Mouse (Mus musculus): ENCODE results near the gene Cntrob. TPM values are rescaled to one million over a fixed set of nuclear protein-coding genes. Genes with fewer than 3 reads are reported as not detected.
A peak's percentile ranks its signal among the peaks of the same experiment; 100 is the strongest.

Gene Cntrob
- polyA plus RNA-seq, 1 experiment from 2014 or later = 5.6 TPM

DNA sequence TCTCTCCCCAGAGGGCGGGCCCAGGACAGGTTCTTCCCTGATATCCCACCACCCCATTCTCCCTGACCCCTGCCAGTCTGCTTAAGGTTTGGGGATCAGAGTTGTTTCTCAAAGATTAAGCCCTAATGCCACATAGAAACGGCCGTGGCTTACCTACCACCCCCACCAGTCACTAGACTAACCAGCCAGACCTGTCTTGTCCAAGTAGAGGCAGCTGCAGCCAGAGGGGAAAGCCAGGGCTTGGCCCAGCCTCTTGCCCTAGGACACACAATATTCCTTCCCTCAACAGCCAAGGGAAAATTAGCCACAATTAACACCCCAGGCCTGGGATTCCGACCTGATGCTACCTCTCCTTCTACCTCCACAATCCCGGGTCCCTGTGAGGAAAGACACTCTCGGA lies 42.1 kb upstream of the Cntrob start:
- 41% methylated on average over 6 of the region's 6 CpGs for WGBS (ENCODE audit: insufficient replicate concordance)
- Histone ChIP-seq H3K4me2 (ENCODE audit: low read depth, low read length) (peak overlapping the region; percentile 87), H3K9me3 (ENCODE audit: low read length) (no peaks in the 10 kb centered on the region), H3K27ac (ENCODE audit: low read depth) (peak overlapping the region; percentile 86), H3K9ac (replicated peaks) (0 out of 2 replicates have a peak overlapping the region, but pooled peaks have one; percentile 21), H3K4me1 (ENCODE audit: insufficient read depth) (peaks cover 40% of the 10 kb centered on the region), H3K36me3 (replicated peaks; ENCODE audit: insufficient read depth, low read length) (peaks cover 11% of the 10 kb centered on the region; the same call in 1 of the 2 replicates), H3K27me3 (ENCODE audit: insufficient read depth, low read length) (peaks cover 20% of the 10 kb centered on the region), H3K4me3 (ENCODE audit: low read depth, low read length) (peak overlapping the region; percentile 83; the same call in 1 of the 2 replicates)
- ATAC-seq (no peak), DNase-seq (no peak)
- TF ChIP-seq CTCF (IDR thresholded peaks at IDR 0.05; ENCODE audit: low read depth) (no peak), EP300 (IDR thresholded peaks at IDR 0.05; ENCODE audit: low read depth) (no peak)

- Histone ChIP-seq H3K4me3 (ENCODE audit: low read depth, low read length) (peak overlapping the region; percentile 32), H3K4me1 (ENCODE audit: insufficient read depth) (peaks cover 37% of the 10 kb centered on the region)
These were observed 41.3 kb upstream of the Cntrob start for GRCm38 (mm10) chr11:69364910-69365309.

GRCm38 (mm10) chr11:69364376-69364775 lies 40.8 kb upstream of the Cntrob start:
- peak overlapping the region; percentile 50 for H3K9ac ChIP-seq (replicated peaks)
- peaks cover 37% of the 10 kb centered on the region for H3K4me1 ChIP-seq (ENCODE audit: insufficient read depth)
- 54% methylated on average over 8 of the region's 8 CpGs for WGBS (ENCODE audit: insufficient replicate concordance)
- H3K36me3 ChIP-seq (replicated peaks; ENCODE audit: insufficient read depth, low read length) = peaks cover 15% of the 10 kb centered on the region; the same call in 1 of the 2 replicates
- TF ChIP-seq EP300 (IDR thresholded peaks at IDR 0.05; ENCODE audit: low read depth) = no peak
- TF ChIP-seq CTCF (IDR thresholded peaks at IDR 0.05; ENCODE audit: low read depth) = no peak
- peak overlapping the region; percentile 32 for H3K4me3 ChIP-seq (ENCODE audit: low read depth, low read length)
- DNase-seq (no peak), ATAC-seq (peak; percentile 51)
- H3K27ac ChIP-seq (ENCODE audit: low read depth) = peak overlapping the region; percentile 84
- H3K27me3 ChIP-seq (ENCODE audit: insufficient read depth, low read length) = peaks cover 18% of the 10 kb centered on the region
- peak overlapping the region; percentile 62 for H3K4me2 ChIP-seq (ENCODE audit: low read depth, low read length)
- H3K9me3 ChIP-seq (ENCODE audit: low read length) = no peaks in the 10 kb centered on the region

More at GRCm38 (mm10) chr11:69364910-69365309, 41.3 kb upstream of the Cntrob start:
- DNase-seq (peak; percentile 90), ATAC-seq (peak; percentile 87)
- Histone ChIP-seq H3K9ac (replicated peaks) (peak overlapping the region; percentile 50; the same call in 1 of the 2 replicates), H3K36me3 (replicated peaks; ENCODE audit: insufficient read depth, low read length) (peaks cover 14% of the 10 kb centered on the region; the same call in 1 of the 2 replicates), H3K27ac (ENCODE audit: low read depth) (peak overlapping the region; percentile 84), H3K9me3 (ENCODE audit: low read length) (no peaks in the 10 kb centered on the region), H3K4me2 (ENCODE audit: low read depth, low read length) (peak overlapping the region; percentile 62), H3K27me3 (ENCODE audit: insufficient read depth, low read length) (peaks cover 20% of the 10 kb centered on the region)
- TF ChIP-seq CTCF (IDR thresholded peaks at IDR 0.05; ENCODE audit: low read depth) (no peak), EP300 (IDR thresholded peaks at IDR 0.05; ENCODE audit: low read depth) (no peak)
- 29% methylated on average over 6 of the region's 6 CpGs for WGBS (ENCODE audit: insufficient replicate concordance)

DNA sequence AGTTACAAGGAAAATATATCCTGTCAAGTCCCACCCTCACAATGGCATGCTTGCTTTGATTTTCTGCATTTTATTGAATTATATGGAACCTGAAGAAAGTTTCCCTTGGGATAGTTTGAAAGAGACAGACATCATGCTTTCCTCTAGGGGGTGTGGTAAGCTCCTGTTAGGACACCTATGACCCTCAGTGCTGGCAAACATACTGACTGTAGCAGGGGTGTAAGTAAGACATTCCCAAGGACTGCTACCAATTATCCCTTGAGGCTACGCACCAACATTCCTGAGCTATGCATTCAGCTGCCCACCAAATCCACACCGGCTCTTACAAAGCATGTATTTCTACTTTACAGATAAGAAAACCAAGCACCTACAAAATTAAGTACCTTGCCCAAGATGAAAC lies 38.9 kb upstream of the Cntrob start:
- Histone ChIP-seq H3K36me3 (replicated peaks; ENCODE audit: insufficient read depth, low read length) (peaks cover 19% of the 10 kb centered on the region; the same call in 1 of the 2 replicates), H3K9me3 (ENCODE audit: low read length) (no peaks in the 10 kb centered on the region), H3K4me3 (ENCODE audit: low read depth, low read length) (no peak overlapping the region), H3K27me3 (ENCODE audit: insufficient read depth, low read length) (peaks cover 6% of the 10 kb centered on the region; the same call in 1 of the 2 replicates), H3K9ac (replicated peaks) (no peak overlapping the region), H3K4me2 (ENCODE audit: low read depth, low read length) (0 out of 2 replicates have a peak overlapping the region, but pooled peaks have one; percentile 6), H3K4me1 (ENCODE audit: insufficient read depth) (peaks cover 31% of the 10 kb centered on the region), H3K27ac (ENCODE audit: low read depth) (no peak overlapping the region)
- WGBS (ENCODE audit: insufficient replicate concordance) = 96% methylated on average over 2 of the region's 2 CpGs
- no peak for DNase-seq
- ATAC-seq = no peak
- TF ChIP-seq EP300 (IDR thresholded peaks at IDR 0.05; ENCODE audit: low read depth) (no peak), CTCF (IDR thresholded peaks at IDR 0.05; ENCODE audit: low read depth) (peak; percentile 26; the same call in 1 of the 2 replicates)

GRCm38 (mm10) chr11:69362021-69362420 lies 38.4 kb upstream of the Cntrob start:
- Histone ChIP-seq H3K9me3 (ENCODE audit: low read length) (no peaks in the 10 kb centered on the region), H3K27me3 (ENCODE audit: insufficient read depth, low read length) (peaks cover 1% of the 10 kb centered on the region; the same call in 1 of the 2 replicates), H3K4me3 (ENCODE audit: low read depth, low read length) (no peak overlapping the region), H3K27ac (ENCODE audit: low read depth) (no peak overlapping the region), H3K36me3 (replicated peaks; ENCODE audit: insufficient read depth, low read length) (peaks cover 24% of the 10 kb centered on the region; the same call in 1 of the 2 replicates), H3K4me2 (ENCODE audit: low read depth, low read length) (no peak overlapping the region), H3K4me1 (ENCODE audit: insufficient read depth) (peaks cover 27% of the 10 kb centered on the region), H3K9ac (replicated peaks) (no peak overlapping the region)
- DNase-seq = no peak
- 75% methylated on average over 7 of the region's 7 CpGs for WGBS (ENCODE audit: insufficient replicate concordance)
- TF ChIP-seq CTCF (IDR thresholded peaks at IDR 0.05; ENCODE audit: low read depth) (no peak), EP300 (IDR thresholded peaks at IDR 0.05; ENCODE audit: low read depth) (no peak)
- ATAC-seq = no peak

GRCm38 (mm10) chr11:69357690-69358089 lies 34.1 kb upstream of the Cntrob start:
- Histone ChIP-seq H3K9ac (replicated peaks) (no peak overlapping the region), H3K27me3 (ENCODE audit: insufficient read depth, low read length) (no peaks in the 10 kb centered on the region), H3K36me3 (replicated peaks; ENCODE audit: insufficient read depth, low read length) (peaks cover 48% of the 10 kb centered on the region), H3K4me2 (ENCODE audit: low read depth, low read length) (no peak overlapping the region), H3K4me3 (ENCODE audit: low read depth, low read length) (no peak overlapping the region), H3K9me3 (ENCODE audit: low read length) (no peaks in the 10 kb centered on the region), H3K27ac (ENCODE audit: low read depth) (no peak overlapping the region), H3K4me1 (ENCODE audit: insufficient read depth) (0 out of 2 replicates have a peak, but pooled peaks cover under 1% of the 10 kb centered on the region)
- 83% methylated on average over 12 of the region's 12 CpGs for WGBS (ENCODE audit: insufficient replicate concordance)
- no peak for ATAC-seq
- TF ChIP-seq EP300 (IDR thresholded peaks at IDR 0.05; ENCODE audit: low read depth) (no peak), CTCF (IDR thresholded peaks at IDR 0.05; ENCODE audit: low read depth) (no peak)
- no peak for DNase-seq

All from liver, postnatal 0 days (tissue).